Mouse (Mus musculus): Measurements from ENCODE around the gene Pik3c2b. TPM values are rescaled to one million over a fixed set of nuclear protein-coding genes. Genes with fewer than 3 reads are reported as not detected.
"Not testable (repeated sequence)": the region's sequence is repeated elsewhere in the genome, so short reads cannot be mapped to it uniquely, and the experiment has no call there.

The Pik3c2b gene
- polyA plus RNA-seq, 1 experiment from 2014 or later = 15.5 TPM

DNA sequence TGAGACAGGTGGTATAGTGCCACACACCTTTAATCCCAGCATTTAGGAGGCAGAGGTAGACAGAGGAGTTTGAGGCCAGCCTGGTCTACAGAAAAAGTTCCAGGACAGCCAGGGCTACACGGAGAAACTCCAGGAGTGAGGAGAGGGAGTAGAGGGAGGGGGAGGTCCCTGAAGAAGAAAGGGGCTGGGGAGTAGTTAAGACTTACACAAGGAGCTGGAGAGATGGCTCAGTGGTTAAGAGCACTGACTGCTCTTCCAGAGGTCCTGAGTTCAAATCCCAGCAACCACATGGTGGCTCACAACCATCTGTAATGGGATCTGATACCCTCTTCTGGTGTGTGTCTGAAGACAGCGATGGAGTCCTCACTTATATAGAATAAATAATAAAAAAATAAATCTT lies 23.5 kb upstream of the Pik3c2b start:
- H3K4me3 ChIP-seq; H3K27ac ChIP-seq; H3K9ac ChIP-seq; H3K27me3 ChIP-seq; H3K9me3 ChIP-seq (replicated peaks); H3K4me2 ChIP-seq; ATAC-seq: not testable (repeated sequence)
- Histone ChIP-seq H3K36me3 (ENCODE audit: poor library complexity, severe bottlenecking) (peaks cover 17% of the 10 kb centered on the region), H3K4me1 (peaks cover 14% of the 10 kb centered on the region)
- 99% methylated on average over 2 of the region's 2 CpGs for WGBS

DNA sequence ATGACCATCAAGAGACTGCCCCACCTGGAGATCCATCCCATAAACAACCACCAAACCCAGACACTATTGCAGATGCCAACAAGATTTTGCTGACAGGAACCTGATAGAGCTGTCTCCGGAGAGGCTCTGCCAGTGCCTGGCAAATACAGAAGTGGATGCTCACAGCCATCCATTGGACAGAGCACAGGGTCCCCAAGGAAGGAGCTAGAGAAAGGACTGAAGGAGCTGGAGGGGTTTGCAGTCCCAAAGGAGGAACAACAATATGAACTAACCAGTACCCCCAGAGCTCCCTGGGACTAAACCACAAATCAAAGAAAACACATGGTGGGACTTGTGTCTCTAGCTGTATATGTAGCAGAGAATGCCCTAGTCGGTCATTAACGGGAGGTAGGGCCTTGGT lies 21.7 kb upstream of the Pik3c2b start:
- not testable (repeated sequence) for H3K27ac ChIP-seq; H3K9me3 ChIP-seq (replicated peaks); H3K36me3 ChIP-seq (ENCODE audit: poor library complexity, severe bottlenecking); H3K27me3 ChIP-seq; H3K9ac ChIP-seq; ATAC-seq
- H3K4me2 ChIP-seq = peak overlapping the region; percentile 72
- 98% methylated on average over 3 of the region's 3 CpGs for WGBS
- 0 out of 2 replicates have a peak overlapping the region, but pooled peaks have one; percentile 93 for H3K4me3 ChIP-seq
- peaks cover 14% of the 10 kb centered on the region for H3K4me1 ChIP-seq

DNA sequence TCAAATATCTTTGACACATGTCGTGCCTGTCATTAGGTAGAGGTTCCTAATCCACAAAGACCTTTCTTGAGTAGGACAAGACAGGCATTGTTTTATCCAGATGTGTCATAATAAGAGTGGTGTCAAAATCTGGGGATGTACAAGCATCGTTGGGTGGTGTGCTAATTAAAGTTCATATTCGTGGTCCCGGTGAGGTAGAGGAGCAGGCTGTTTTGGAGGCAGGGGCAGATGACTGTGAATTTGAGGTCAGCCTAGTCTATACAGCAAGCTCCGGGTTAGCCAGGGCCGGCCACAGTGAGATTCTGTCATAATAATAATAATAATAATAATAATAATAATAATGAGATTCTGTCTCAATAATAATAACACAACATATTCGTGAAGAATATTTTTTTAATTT lies 21.0 kb upstream of the Pik3c2b start:
- 37% methylated on average over 7 of the region's 7 CpGs for WGBS
- no peak for ATAC-seq

DNA sequence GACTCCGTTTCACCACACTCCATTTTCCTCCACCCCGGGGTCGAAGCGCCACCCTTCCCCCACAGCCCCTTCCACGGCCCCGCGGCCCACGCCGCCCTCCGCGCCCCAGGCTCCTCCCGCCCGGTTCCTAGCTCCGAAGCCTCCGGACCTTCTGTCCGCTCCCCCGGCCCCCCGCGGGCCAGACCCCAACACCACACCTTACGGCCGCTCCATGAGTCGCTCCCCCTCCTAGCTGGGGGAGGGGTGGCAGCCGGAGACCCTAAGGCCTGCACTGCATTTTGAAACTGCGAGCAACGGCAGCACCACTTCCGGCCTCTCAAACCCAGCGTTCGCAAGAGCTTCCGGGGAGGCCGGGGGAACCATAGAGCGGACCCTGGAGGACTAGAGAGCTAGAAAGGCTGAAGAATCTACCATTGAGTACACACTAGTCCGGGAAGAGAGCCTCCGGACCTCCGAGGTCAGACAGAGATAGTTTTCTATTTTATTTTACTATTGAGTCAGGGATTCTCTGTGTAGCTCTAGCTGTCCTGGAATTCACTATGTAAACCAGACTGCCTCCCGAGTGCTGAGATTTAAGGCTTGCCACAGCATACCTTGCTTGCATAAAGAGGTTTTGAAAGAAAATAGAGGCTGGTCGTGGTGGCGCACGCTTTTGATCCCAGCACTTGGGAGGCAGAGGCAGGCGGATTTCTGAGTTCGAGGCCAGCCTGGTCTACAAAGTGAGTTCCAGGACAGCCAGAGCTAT lies 20.2 kb upstream of the Pik3c2b start:
- peak overlapping the region; percentile 86 for H3K27ac ChIP-seq
- H3K9ac ChIP-seq = peak overlapping the region; percentile 93
- no peaks in the 10 kb centered on the region for H3K36me3 ChIP-seq (ENCODE audit: poor library complexity, severe bottlenecking)
- H3K4me2 ChIP-seq = peak overlapping the region; percentile 72
- peaks cover 13% of the 10 kb centered on the region for H3K4me1 ChIP-seq
- H3K9me3 ChIP-seq (replicated peaks) = no peaks in the 10 kb centered on the region
- H3K4me3 ChIP-seq = peak overlapping the region; percentile 93
- peak; percentile 96 for ATAC-seq
- WGBS = 1% methylated on average over 40 of the region's 40 CpGs
- H3K27me3 ChIP-seq = no peaks in the 10 kb centered on the region

More for the DNA sequence above, 21.0 kb upstream of the Pik3c2b start:
- H3K4me2 ChIP-seq = peak overlapping the region; percentile 72
- no peak overlapping the region for H3K27ac ChIP-seq
- no peaks in the 10 kb centered on the region for H3K27me3 ChIP-seq
- H3K9ac ChIP-seq = peak overlapping the region; percentile 93
- H3K9me3 ChIP-seq (replicated peaks) = no peaks in the 10 kb centered on the region
- peaks cover 14% of the 10 kb centered on the region for H3K4me1 ChIP-seq
- H3K36me3 ChIP-seq (ENCODE audit: poor library complexity, severe bottlenecking) = no peaks in the 10 kb centered on the region
- H3K4me3 ChIP-seq = peak overlapping the region; percentile 93

DNA sequence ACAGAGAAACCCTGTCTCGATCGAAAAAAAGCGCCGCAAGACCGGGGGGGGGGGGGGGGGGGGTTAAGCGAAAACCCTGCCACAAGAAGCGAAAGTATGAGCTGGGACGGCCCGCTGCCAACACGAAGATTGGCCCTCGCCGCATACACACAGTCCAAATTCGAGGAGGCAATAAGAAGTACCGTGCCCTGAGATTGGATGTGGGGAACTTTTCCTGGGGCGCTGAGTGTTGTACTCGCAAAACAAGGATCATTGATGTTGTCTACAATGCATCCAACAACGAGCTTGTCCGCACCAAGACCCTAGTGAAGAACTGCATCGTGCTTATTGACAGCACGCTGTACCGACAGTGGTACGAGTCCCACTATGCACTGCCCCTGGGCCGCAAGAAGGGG lies 19.7 kb upstream of the Pik3c2b start:
- 32% methylated on average over 23 of the region's 23 CpGs for WGBS
- not testable (repeated sequence) for H3K27ac ChIP-seq; H3K9me3 ChIP-seq (replicated peaks); H3K4me1 ChIP-seq; H3K27me3 ChIP-seq; ATAC-seq; H3K36me3 ChIP-seq (ENCODE audit: poor library complexity, severe bottlenecking)
- Histone ChIP-seq H3K4me2 (peak overlapping the region; percentile 72), H3K4me3 (peak overlapping the region; percentile 93), H3K9ac (peak overlapping the region; percentile 62)

DNA sequence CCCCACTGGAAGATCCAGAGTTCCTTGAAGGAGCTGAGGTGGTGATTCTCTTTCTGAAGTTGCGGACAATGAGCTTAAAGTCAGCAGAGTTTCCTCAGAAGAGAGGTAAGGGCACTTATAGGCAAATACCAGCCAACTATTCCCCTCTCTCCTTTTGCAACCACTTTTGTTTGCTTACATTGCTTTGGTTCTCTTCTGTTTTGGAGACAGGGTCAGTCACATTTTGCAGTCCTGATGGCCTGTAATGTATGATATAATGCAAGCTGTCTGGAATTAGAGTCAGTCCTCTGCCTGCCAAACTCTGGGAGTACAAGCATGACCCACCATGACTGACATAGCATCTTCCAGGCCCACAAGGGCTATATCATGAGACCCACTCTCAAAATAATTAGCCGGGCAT lies 18.3 kb upstream of the Pik3c2b start:
- H3K9ac ChIP-seq = no peak overlapping the region
- no peak overlapping the region for H3K4me3 ChIP-seq
- no peaks in the 10 kb centered on the region for H3K36me3 ChIP-seq (ENCODE audit: poor library complexity, severe bottlenecking)
- H3K27ac ChIP-seq = no peak overlapping the region
- H3K4me1 ChIP-seq = peaks cover 8% of the 10 kb centered on the region
- no peak overlapping the region for H3K4me2 ChIP-seq
- H3K9me3 ChIP-seq (replicated peaks) = no peaks in the 10 kb centered on the region
- H3K27me3 ChIP-seq = no peaks in the 10 kb centered on the region
- ATAC-seq = no peak
- WGBS = 99% methylated on average over 2 of the region's 2 CpGs

DNA sequence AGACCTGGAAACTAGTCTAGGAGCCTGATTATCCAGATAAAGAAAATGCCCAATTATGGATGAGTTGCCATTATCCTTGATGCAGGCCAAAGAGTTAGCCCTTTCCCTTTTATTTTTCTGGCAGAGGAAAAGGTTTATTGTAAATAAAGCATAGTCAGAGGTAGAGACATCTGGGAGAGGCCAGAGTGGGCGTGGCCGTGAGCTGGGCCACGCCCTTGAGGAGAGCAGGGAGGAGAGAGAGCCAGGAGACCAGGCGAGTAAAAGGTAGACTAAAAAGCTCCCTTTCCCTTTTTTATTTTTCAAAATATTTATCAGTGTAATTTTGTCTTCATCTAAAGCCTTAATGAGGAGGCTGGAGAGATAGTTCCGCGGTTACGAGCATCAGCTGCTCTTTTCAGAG lies 17.5 kb upstream of the Pik3c2b start:
- H3K27ac ChIP-seq = no peak overlapping the region
- H3K9ac ChIP-seq = no peak overlapping the region
- peaks cover 14% of the 10 kb centered on the region for H3K4me1 ChIP-seq
- H3K27me3 ChIP-seq = no peaks in the 10 kb centered on the region
- H3K36me3 ChIP-seq (ENCODE audit: poor library complexity, severe bottlenecking) = no peaks in the 10 kb centered on the region
- H3K4me3 ChIP-seq = no peak overlapping the region
- H3K9me3 ChIP-seq (replicated peaks) = no peaks in the 10 kb centered on the region
- 35% methylated on average over 7 of the region's 7 CpGs for WGBS
- H3K4me2 ChIP-seq = no peak overlapping the region
- no peak for ATAC-seq

DNA sequence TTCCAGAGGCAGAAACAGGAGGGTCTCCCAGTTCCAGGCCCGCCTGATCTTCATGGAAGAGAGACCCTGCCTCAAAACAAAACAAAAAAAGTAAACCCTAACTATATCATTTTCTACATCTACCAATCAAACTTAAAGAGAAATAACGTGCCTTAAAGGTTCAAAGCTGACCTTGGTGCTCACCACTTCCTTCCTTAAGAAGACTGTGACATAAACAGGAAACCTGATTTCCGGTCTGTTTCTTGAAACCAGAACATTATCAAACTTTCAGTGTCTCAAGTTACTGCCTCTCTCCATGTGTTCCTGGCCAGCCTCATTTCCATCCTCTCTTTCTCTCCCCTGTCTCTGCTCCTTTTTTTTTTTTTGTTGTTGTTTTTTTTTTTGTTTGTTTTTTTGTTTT lies 15.7 kb upstream of the Pik3c2b start:
- H3K9me3 ChIP-seq (replicated peaks) = no peaks in the 10 kb centered on the region
- no peak overlapping the region for H3K4me3 ChIP-seq
- no peak for ATAC-seq
- no peak overlapping the region for H3K27ac ChIP-seq
- no peak overlapping the region for H3K9ac ChIP-seq
- peaks cover 11% of the 10 kb centered on the region for H3K4me1 ChIP-seq
- no peak overlapping the region for H3K4me2 ChIP-seq
- 94% methylated on average over 3 of the region's 3 CpGs for WGBS
- no peaks in the 10 kb centered on the region for H3K27me3 ChIP-seq
- H3K36me3 ChIP-seq (ENCODE audit: poor library complexity, severe bottlenecking) = no peaks in the 10 kb centered on the region

DNA sequence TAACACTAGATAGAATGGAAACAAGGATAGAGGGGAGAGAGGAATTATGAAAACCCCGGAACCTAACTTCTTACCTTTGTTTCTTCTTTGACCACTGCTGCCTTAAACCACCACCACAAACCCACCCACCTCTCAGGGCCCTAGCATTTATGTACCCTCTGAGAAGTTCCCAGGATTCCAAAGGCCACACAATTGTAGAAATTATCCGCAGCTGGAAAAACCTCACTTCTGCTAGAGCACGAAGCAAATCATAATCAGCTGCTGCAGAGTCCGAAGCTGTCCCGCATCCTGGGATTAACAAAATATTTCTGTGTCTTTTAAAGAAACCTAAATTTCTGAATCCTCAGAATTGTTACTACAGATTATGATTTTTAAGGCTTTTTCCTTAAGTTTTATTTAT lies 15.0 kb upstream of the Pik3c2b start, which contains the start of gene Mdm4:
TSS of gene Mdm4 (minus strand) at position 101 of the 400 bp plus-strand sequence.
- Histone ChIP-seq H3K27ac (no peak within 1 kb of the TSS), H3K9me3 (replicated peaks) (no peaks in the 10 kb centered on the region), H3K4me2 (no peak within 1 kb of the TSS), H3K27me3 (no peaks in the 10 kb centered on the region), H3K9ac (no peak within 1 kb of the TSS), H3K4me3 (no peak within 1 kb of the TSS), H3K4me1 (peaks cover 11% of the 10 kb centered on the region), H3K36me3 (ENCODE audit: poor library complexity, severe bottlenecking) (no peaks in the 10 kb centered on the region)
- no peak for ATAC-seq
- WGBS = 95% methylated on average over 5 of the region's 5 CpGs

DNA sequence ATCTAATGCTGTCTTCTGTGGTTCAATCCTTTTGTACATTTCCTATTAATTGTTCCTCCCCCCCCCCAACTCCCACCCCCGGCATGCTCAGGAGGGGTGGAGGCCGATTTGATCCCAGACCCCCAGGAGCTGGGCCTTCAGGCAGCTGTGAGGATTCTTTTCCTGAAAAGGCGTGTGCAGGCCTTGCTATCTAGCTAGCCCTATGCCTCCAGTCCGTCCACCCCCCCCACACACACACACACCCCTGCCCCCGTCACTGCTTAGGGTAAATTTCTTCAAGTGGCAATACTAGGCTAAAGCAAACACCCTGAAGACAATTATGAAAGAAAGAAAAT lies 12.5 kb upstream of the Pik3c2b start:
- peak overlapping the region; percentile 61 for H3K9ac ChIP-seq
- ATAC-seq = peak; percentile 34; the same call in 1 of the 2 replicates

DNA sequence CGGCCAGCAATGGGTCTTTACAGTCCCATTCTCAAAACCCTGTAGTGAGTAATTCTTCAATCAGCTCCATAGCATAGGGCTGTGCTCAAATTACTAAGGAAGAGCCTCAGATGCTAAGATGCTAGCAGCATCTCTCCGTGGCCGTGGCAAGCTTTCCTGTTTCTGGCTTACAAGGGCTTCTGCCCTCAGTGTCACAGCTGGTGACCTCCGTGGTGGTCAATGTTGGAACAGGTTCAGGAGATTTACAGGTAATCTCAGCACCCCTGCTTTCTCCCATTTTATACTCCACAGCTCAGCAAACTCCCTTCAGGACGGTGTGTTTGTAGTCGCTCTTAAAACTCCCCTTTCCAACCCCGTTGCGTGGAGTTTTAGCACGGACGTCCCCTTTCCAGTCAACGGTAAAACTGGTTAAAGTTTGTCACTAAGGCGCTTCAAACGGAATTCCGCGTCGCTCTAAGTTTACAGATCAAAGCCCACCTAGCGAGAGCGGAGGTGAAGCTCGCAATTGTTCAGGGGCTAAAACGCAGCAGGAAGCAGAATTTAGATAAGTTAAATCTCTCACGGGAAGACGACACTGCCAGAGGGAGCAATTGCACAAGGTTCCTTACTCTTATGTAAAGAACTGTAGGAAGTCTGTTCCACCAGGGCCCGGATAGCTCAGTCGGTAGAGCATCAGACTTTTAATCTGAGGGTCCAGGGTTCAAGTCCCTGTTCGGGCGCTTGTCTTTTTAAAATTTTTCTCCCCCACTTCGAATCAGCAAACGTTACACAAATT lies 12.0 kb upstream of the Pik3c2b start:
- peaks cover 11% of the 10 kb centered on the region for H3K4me1 ChIP-seq
- peak overlapping the region; percentile 53 for H3K4me3 ChIP-seq
- H3K4me2 ChIP-seq = peak overlapping the region; percentile 71
- no peaks in the 10 kb centered on the region for H3K36me3 ChIP-seq (ENCODE audit: poor library complexity, severe bottlenecking)
- H3K9ac ChIP-seq = peak overlapping the region; percentile 61
- H3K9me3 ChIP-seq (replicated peaks) = no peaks in the 10 kb centered on the region
- ATAC-seq = peak; percentile 92
- H3K27me3 ChIP-seq = no peaks in the 10 kb centered on the region
- 1% methylated on average over 28 of the region's 28 CpGs for WGBS
- H3K27ac ChIP-seq = peak overlapping the region; percentile 73

More for the DNA sequence above, 12.5 kb upstream of the Pik3c2b start:
- Histone ChIP-seq H3K4me1 (peaks cover 11% of the 10 kb centered on the region), H3K36me3 (ENCODE audit: poor library complexity, severe bottlenecking) (no peaks in the 10 kb centered on the region), H3K27ac (peak overlapping the region; percentile 73), H3K9me3 (replicated peaks) (no peaks in the 10 kb centered on the region), H3K4me3 (peak overlapping the region; percentile 53), H3K27me3 (no peaks in the 10 kb centered on the region), H3K4me2 (peak overlapping the region; percentile 71)
- WGBS = 4% methylated on average over 5 of the region's 5 CpGs

DNA sequence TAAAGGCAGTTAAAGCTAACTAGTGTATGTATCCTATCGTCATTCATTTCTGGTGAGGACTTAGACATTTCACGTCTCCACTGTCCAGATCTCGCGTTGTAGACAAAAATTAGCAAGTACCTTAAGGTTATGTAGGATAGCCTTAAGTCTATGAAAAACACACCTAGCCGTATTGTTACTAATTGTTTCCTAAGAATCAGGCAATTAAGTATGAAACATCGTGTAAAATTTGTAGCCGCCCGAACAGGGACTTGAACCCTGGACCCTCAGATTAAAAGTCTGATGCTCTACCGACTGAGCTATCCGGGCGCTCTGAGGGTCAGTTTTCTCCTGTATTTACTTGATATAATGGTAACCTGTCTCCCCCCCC lies 11.4 kb upstream of the Pik3c2b start:
- H3K4me2 ChIP-seq = peak overlapping the region; percentile 71
- no peak overlapping the region for H3K27ac ChIP-seq
- peaks cover 11% of the 10 kb centered on the region for H3K4me1 ChIP-seq
- ATAC-seq = peak; percentile 66
- no peaks in the 10 kb centered on the region for H3K27me3 ChIP-seq
- H3K9ac ChIP-seq = peak overlapping the region; percentile 61; the same call in 1 of the 2 replicates
- no peaks in the 10 kb centered on the region for H3K36me3 ChIP-seq (ENCODE audit: poor library complexity, severe bottlenecking)
- H3K9me3 ChIP-seq (replicated peaks) = no peaks in the 10 kb centered on the region
- peak overlapping the region; percentile 53 for H3K4me3 ChIP-seq
- WGBS = 3% methylated on average over 11 of the region's 11 CpGs
